Mouse (Mus musculus): ENCODE results near the gene Bank1. TPM values are rescaled to one million over a fixed set of nuclear protein-coding genes. Genes with fewer than 3 reads are reported as not detected.

Gene Bank1
- polyA plus RNA-seq (2012; rRNA removed), result 0.12 and 0.21 TPM in 2 replicates

DNA sequence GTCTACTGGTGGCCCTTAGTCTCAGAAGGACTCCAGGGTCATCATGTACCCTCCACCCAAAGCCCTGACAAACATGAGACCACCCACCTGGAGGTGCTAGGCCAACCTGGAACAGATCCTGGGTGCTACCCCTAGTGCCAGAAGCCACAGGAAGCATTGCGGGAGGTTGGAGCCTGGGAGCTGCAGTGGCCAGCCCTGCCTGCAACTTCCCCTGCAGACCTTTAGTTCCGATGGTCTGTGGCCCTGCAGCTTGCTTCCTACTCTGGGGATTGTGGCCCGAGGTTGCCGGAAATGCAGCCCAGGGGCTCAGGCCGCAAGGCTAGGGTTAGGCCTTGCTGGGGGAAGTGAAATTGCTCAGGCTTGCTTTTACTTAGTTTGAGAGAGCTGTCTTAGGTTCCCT, at the start of gene Bank1:
Bank1 (minus strand) TSS at position 284 of the 400 bp plus-strand sequence.

